Mouse (Mus musculus): ENCODE results near the gene Uchl3.

GRCm38 (mm10) chr14:101704479-101704878 is 50.7 kb downstream of the Uchl3 start:
- TF ChIP-seq CTCF (IDR thresholded peaks at IDR 0.05; ENCODE audit: low read depth) (no peak), EP300 (IDR thresholded peaks at IDR 0.05; ENCODE audit: low read depth) (no peak)
